Mouse (Mus musculus): ENCODE data around the gene Nadsyn1.

DNA sequence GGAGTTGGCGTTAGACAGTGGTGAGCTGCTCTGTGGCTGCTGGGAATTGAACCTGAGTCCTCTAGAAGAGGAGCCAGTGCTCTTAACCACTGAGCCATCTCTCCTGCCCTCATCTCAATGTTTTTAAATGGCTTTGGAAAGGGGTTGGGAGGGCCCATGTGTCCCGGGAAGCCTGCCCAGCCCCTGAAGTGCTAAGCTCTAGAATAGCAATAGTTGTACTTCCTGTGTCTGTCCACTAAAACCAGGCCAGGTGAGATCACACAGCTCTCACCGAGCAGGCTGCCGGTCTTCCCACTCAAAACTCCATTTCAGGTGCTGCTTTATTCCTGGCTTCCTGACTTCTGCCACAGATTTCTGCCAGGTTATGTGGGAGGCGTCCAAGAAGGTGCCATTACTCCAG lies 17.5 kb upstream of the Nadsyn1 start:
- TF ChIP-seq CTCF (IDR thresholded peaks at IDR 0.05; ENCODE audit: low read depth) (no peak), EP300 (optimal IDR thresholded peaks at IDR 0.05) (no peak)
